Mouse (Mus musculus): ENCODE measurements at regions not wholly inside any gene's neighbourhood (a gene's known extent, or its start where the extent isn't known, plus 50 kb on each side); places are given as distances from the start of the nearest gene placed in this dataset.
"Not testable (repeated sequence)": the region's sequence is repeated elsewhere in the genome, so short reads cannot be mapped to it uniquely, and the experiment has no call there.

GRCm38 (mm10) chr7:70300516-70300915 is 66.0 kb downstream of the Nr2f2 start:
- DNase-seq (ENCODE audit: low spot score) = no peak

GRCm38 (mm10) chr7:70291431-70291830 is 75.1 kb downstream of the Nr2f2 start:
- no peak for DNase-seq (ENCODE audit: low spot score)

- no peak for DNase-seq (ENCODE audit: low spot score)
Measured at GRCm38 (mm10) chr7:70290733-70291320, 75.7 kb downstream of the Nr2f2 start.

GRCm38 (mm10) chr7:70290277-70290676 is 76.3 kb downstream of the Nr2f2 start:
- DNase-seq (ENCODE audit: low spot score) = no peak

- no peak for DNase-seq (ENCODE audit: low spot score)
Measured at GRCm38 (mm10) chr7:70288621-70289020, 77.9 kb downstream of the Nr2f2 start.

- DNase-seq (ENCODE audit: low spot score) = no peak
Measured at GRCm38 (mm10) chr7:70287891-70288421, 78.6 kb downstream of the Nr2f2 start.

GRCm38 (mm10) chr7:70286836-70287355 is 79.6 kb downstream of the Nr2f2 start:
- DNase-seq (ENCODE audit: low spot score) = no peak

GRCm38 (mm10) chr7:70285344-70285743 is 81.2 kb downstream of the Nr2f2 start:
- no peak for DNase-seq (ENCODE audit: low spot score)

- no peak for DNase-seq (ENCODE audit: low spot score)
Measured at GRCm38 (mm10) chr7:70283836-70284235, 82.7 kb downstream of the Nr2f2 start.

- no peak for DNase-seq (ENCODE audit: low spot score)
Measured at GRCm38 (mm10) chr7:70283166-70283565, 83.4 kb downstream of the Nr2f2 start.

GRCm38 (mm10) chr7:70281891-70282515 is 84.5 kb downstream of the Nr2f2 start:
- DNase-seq (ENCODE audit: low spot score) = no peak

- DNase-seq (ENCODE audit: low spot score) = no peak
Measured at GRCm38 (mm10) chr7:70281381-70281750, 85.2 kb downstream of the Nr2f2 start.

- no peak for DNase-seq (ENCODE audit: low spot score)
Measured at GRCm38 (mm10) chr7:70280643-70281380, 85.7 kb downstream of the Nr2f2 start.

- DNase-seq (ENCODE audit: low spot score) = no peak
Measured at GRCm38 (mm10) chr7:70279927-70280642, 86.5 kb downstream of the Nr2f2 start.

- DNase-seq (ENCODE audit: low spot score) = no peak
Measured at GRCm38 (mm10) chr7:70279101-70279500, 87.4 kb downstream of the Nr2f2 start.

GRCm38 (mm10) chr7:70276078-70276477 is 90.5 kb downstream of the Nr2f2 start:
- DNase-seq (ENCODE audit: low spot score) = no peak

GRCm38 (mm10) chr7:70274312-70274711 is 92.2 kb downstream of the Nr2f2 start:
- no peak for DNase-seq (ENCODE audit: low spot score)

GRCm38 (mm10) chr7:70267075-70267474 is 99.5 kb downstream of the Nr2f2 start:
- no peak for DNase-seq (ENCODE audit: low spot score)

GRCm38 (mm10) chr7:70256806-70257205 is 109.7 kb downstream of the Nr2f2 start:
- DNase-seq (ENCODE audit: low spot score) = no peak

- DNase-seq (ENCODE audit: low spot score) = no peak
Measured at GRCm38 (mm10) chr7:70255072-70255471, 111.5 kb downstream of the Nr2f2 start.

- DNase-seq (ENCODE audit: low spot score) = no peak
Measured at GRCm38 (mm10) chr7:70253275-70253674, 113.3 kb downstream of the Nr2f2 start.

- not testable (repeated sequence) for DNase-seq (ENCODE audit: low spot score)
Measured at GRCm38 (mm10) chr7:70239059-70239458, 127.5 kb downstream of the Nr2f2 start.
